Mouse (Mus musculus): ENCODE data around the gene Zcchc3. TPM values are rescaled to one million over a fixed set of nuclear protein-coding genes. Genes with fewer than 3 reads are reported as not detected.

The Zcchc3 gene
- polyA plus RNA-seq, 1 experiment, result 10.7 TPM

DNA sequence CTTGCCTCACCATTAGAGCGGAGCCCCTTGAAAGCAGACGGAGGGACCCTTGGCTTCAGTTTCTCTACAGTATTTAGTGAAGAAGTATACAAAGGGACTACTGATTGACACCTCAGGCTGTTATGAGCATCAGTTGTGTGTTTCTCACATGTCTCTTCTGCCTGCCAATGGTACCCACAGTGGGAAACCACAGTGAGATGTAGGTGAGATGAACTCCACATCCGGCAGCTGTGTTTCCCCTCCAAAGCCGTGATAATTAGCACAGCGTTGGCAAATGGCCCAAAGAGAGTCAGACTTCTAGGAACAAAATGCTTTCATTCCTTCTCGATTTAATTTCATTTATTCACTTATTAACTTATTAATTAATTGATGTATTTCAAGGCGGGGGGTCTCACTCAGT is 42.7 kb downstream of the Zcchc3 start:
- DNase-seq, result no peak
- Histone ChIP-seq H3K27me3 (ENCODE audit: control insufficient read depth, insufficient read depth, low read length) (no peaks in the 10 kb centered on the region), H3K27ac (ENCODE audit: insufficient read depth, low read length) (no peak overlapping the region), H3K4me3 (replicated peaks; ENCODE audit: insufficient read depth, low read depth, low read length) (no peak overlapping the region), H3K4me1 (ENCODE audit: control insufficient read depth, insufficient read depth, low read length) (no peaks in the 10 kb centered on the region)
- no peak for TF ChIP-seq POLR2A (IDR thresholded peaks at IDR 0.05; ENCODE audit: borderline replicate concordance, insufficient read depth, low read length)
- TF ChIP-seq CTCF (IDR thresholded peaks at IDR 0.05; ENCODE audit: borderline replicate concordance, insufficient read depth, low read depth, low read length), result no peak
- 63% methylated on average over 7 of the region's 7 CpGs for WGBS

DNA sequence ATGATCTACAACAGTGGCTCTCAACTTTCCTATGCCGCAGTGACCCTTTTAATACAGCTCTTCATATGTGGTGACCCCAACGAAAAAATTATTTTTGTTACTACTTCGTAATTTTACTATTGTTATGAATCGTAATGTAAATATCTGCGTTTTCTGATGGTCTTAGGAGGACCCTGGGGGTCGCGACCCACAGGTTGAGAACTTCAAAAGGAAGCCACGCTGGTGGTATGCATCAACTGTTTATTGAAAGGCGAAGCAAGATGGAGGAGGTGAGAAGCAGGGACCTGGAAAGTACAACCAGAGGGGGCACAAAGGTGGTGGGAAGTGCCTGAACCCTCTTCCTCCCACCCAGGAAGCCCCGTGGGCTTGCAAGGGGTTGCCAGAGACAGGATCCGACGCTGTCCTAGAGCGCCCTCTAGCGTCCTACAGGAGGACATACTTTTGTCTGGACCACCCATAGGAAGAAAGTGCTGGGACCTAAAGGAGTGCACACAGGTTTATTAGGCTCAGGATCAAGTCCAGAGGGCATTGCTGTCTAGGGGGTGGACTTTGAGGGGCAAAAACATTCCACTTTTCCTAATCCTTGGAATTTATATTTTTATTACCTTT is 46.2 kb downstream of the Zcchc3 start:
- H3K4me3 ChIP-seq (replicated peaks; ENCODE audit: insufficient read depth, low read depth, low read length), result no peak overlapping the region
- peak; percentile 37 to 40 for DNase-seq

DNA sequence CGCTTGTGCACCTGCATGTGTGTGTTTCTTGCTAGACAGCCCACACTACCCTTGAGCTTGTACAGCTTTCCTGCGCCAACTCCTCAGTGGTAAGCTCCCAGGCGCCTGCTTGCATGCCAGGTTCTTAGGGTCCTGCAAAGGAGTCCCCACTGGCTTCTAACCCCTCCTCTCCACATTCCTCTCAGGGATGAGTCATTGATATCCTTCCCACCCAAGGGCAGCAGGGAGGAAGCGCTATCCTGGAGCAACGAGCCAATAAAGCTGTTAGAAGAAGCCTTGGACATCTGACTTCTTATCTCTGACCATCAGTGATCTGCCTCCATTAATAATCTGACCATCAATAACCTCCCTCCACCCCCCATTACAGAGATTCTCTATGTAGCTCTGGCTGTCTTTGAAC is 46.9 kb downstream of the Zcchc3 start:
- TF ChIP-seq CTCF (IDR thresholded peaks at IDR 0.05; ENCODE audit: borderline replicate concordance, insufficient read depth, low read depth, low read length) (no peak), POLR2A (IDR thresholded peaks at IDR 0.05; ENCODE audit: borderline replicate concordance, insufficient read depth, low read length) (no peak)
- 71% methylated on average over 5 of the region's 5 CpGs for WGBS
- no peak for DNase-seq
- Histone ChIP-seq H3K4me3 (replicated peaks; ENCODE audit: insufficient read depth, low read depth, low read length) (no peak overlapping the region), H3K27ac (ENCODE audit: insufficient read depth, low read length) (no peak overlapping the region), H3K27me3 (ENCODE audit: control insufficient read depth, insufficient read depth, low read length) (no peaks in the 10 kb centered on the region), H3K4me1 (ENCODE audit: control insufficient read depth, insufficient read depth, low read length) (no peaks in the 10 kb centered on the region)

More for the DNA sequence above, 46.2 kb downstream of the Zcchc3 start:
- WGBS, result 30% methylated on average over 14 of the region's 14 CpGs
- TF ChIP-seq POLR2A (IDR thresholded peaks at IDR 0.05; ENCODE audit: borderline replicate concordance, insufficient read depth, low read length) (no peak), CTCF (IDR thresholded peaks at IDR 0.05; ENCODE audit: borderline replicate concordance, insufficient read depth, low read depth, low read length) (peak; percentile 90)
- Histone ChIP-seq H3K27me3 (ENCODE audit: control insufficient read depth, insufficient read depth, low read length) (no peaks in the 10 kb centered on the region), H3K27ac (ENCODE audit: insufficient read depth, low read length) (no peak overlapping the region), H3K4me1 (ENCODE audit: control insufficient read depth, insufficient read depth, low read length) (no peaks in the 10 kb centered on the region)

DNA sequence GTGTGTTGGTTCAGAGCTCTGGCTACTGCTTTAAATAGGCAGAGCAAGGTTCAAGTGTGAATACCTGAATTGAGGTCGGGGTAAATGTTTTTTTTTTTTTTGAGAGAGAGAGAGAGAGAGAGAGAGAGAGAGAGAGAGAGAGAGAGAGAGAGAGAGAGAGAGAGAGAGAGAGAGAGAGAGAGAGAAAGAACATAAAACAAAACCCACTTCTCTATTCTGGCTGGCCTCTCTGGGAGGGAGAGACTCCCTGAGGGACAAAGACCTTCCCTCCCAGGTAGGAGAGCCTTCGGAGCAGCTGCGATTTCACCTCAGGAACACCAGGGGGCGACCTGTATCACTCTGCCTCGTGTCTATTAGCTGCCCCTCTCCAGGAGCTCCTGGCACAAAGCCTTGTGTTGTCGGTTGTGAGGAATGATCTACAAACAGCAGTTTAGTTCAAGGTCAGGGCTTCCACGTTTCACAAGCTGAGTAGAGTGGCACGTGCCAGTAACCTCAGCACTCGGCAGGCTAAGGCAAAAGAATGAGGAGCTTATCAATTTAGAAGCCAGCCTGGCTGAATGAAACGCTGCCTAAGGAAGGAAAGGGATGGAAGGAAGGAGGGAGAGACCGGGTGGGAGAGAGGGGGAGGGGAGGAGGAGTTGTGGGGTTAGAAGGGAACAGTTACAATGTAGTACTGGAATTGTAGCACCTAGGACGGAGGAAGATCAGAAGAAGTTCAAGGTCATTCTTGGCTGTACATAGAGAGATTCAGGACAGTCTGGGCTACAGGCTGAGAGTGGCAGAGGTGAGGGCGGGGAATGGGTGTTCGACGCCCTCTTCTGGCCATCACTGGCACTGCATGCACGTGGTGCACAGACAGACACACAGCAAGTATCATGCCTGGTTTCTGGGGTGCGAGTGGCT is 51.3 kb downstream of the Zcchc3 start:
- peak; percentile 72 for TF ChIP-seq CTCF (IDR thresholded peaks at IDR 0.05; ENCODE audit: borderline replicate concordance, insufficient read depth, low read depth, low read length)
- no peak for TF ChIP-seq POLR2A (IDR thresholded peaks at IDR 0.05; ENCODE audit: borderline replicate concordance, insufficient read depth, low read length)
- H3K4me1 ChIP-seq (ENCODE audit: control insufficient read depth, insufficient read depth, low read length), result no peaks in the 10 kb centered on the region
- H3K27me3 ChIP-seq (ENCODE audit: control insufficient read depth, insufficient read depth, low read length), result no peaks in the 10 kb centered on the region
- peak overlapping the region; percentile 46 for H3K4me3 ChIP-seq (replicated peaks; ENCODE audit: insufficient read depth, low read depth, low read length)
- H3K27ac ChIP-seq (ENCODE audit: insufficient read depth, low read length), result no peak overlapping the region
- DNase-seq, result peak; percentile 62 to 65
- WGBS, result 7% methylated on average over 17 of the region's 17 CpGs

Other genes starting within 250 kb of the Zcchc3 start
- gene Csnk2a1, start 188.2 kb downstream of the Zcchc3 start, polyA plus RNA-seq (2012; rRNA removed), result 70.2 and 73.1 TPM in 2 replicates
- 38.7 and 40.9 TPM in 2 replicates for gene Tbc1d20, start 121.2 kb downstream of the Zcchc3 start, polyA plus RNA-seq (2012; rRNA removed)
- gene Rbck1, start 82.4 kb downstream of the Zcchc3 start, polyA plus RNA-seq (2012; rRNA removed), result 205 and 208 TPM in 2 replicates
- 1.1 TPM in 2 replicates for gene Trib3, start 71.0 kb downstream of the Zcchc3 start, polyA plus RNA-seq (2012; rRNA removed)
- gene Nrsn2, start 38.4 kb downstream of the Zcchc3 start, polyA plus RNA-seq (2012; rRNA removed), result 124 and 142 TPM in 2 replicates
- gene Sox12, start 17.0 kb downstream of the Zcchc3 start, polyA plus RNA-seq (2012; rRNA removed), result 11.1 and 12.1 TPM in 2 replicates
- 2.6 and 3.9 TPM in 2 replicates for gene 6820408C15Rik, start 560 bp upstream of the Zcchc3 start, polyA plus RNA-seq (2012; rRNA removed)
- not detected in 2 replicates for gene Defb23, start 49.6 kb upstream of the Zcchc3 start, polyA plus RNA-seq (2012; rRNA removed)
- 0.23 TPM in 1 of 2 replicates, not detected in the other for gene Defb20, start 62.0 kb upstream of the Zcchc3 start, polyA plus RNA-seq (2012; rRNA removed)
- not detected in 2 replicates for gene Defb22, start 75.1 kb upstream of the Zcchc3 start, polyA plus RNA-seq (2012; rRNA removed)
- gene Defb26, start 96.7 kb upstream of the Zcchc3 start, polyA plus RNA-seq (2012; rRNA removed), result not detected in 2 replicates
- gene Defb28, start 103.2 kb upstream of the Zcchc3 start, polyA plus RNA-seq (2012; rRNA removed), result not detected in 2 replicates
- not detected in 2 replicates for gene Defb29, start 125.1 kb upstream of the Zcchc3 start, polyA plus RNA-seq (2012; rRNA removed)
- not detected in 2 replicates for gene Gm17416, start 154.3 kb upstream of the Zcchc3 start, polyA plus RNA-seq (2012; rRNA removed)
- not detected in 2 replicates for gene Defb21, start 157.7 kb upstream of the Zcchc3 start, polyA plus RNA-seq (2012; rRNA removed)
- gene Defb19, start 165.3 kb upstream of the Zcchc3 start, polyA plus RNA-seq (2012; rRNA removed), result not detected in 2 replicates
- not detected in 2 replicates for gene Defb45, start 184.4 kb upstream of the Zcchc3 start, polyA plus RNA-seq (2012; rRNA removed)
- not detected in 2 replicates for gene Defb36, start 189.3 kb upstream of the Zcchc3 start, polyA plus RNA-seq (2012; rRNA removed)
- gene Defb25, start 208.0 kb upstream of the Zcchc3 start, polyA plus RNA-seq (2012; rRNA removed), result not detected in 2 replicates
- 0.76 and 0.90 TPM in 2 replicates for gene Rem1, start 211.9 kb upstream of the Zcchc3 start, polyA plus RNA-seq (2012; rRNA removed)